Mouse (Mus musculus) heart, adult 2 months (tissue): Measurements from ENCODE around the gene Sorbs1.

Experiments
- EP300 ChIP-seq: fragments of 200-500 bp; IDR thresholded peaks from 2 replicates; pipeline ENCODE4 v1.6.1; 2011; ENCODE audit warnings: low read depth, low read length, control low read depth; ENCODE audit not compliant: insufficient read depth
- POLR2A ChIP-seq: fragments of 200-500 bp; IDR thresholded peaks from 2 replicates; pipeline ENCODE4 v1.6.1; 2011; ENCODE audit warnings: mild to moderate bottlenecking, low read depth, low read length, control low read depth; ENCODE audit not compliant: insufficient read depth

GRCm38 (mm10) chr19:40270351-40271307, 242.9 kb downstream of the Sorbs1 start:
- TF ChIP-seq POLR2A (no peak), EP300 (no peak)
